In genomic region chr3:88142916-88143771, GRCm38 (mm10) we compare ENCODE assay signal across 8 mouse cellular contexts. TPM values are rescaled to one million over a fixed set of nuclear protein-coding genes. Genes with fewer than 3 reads are reported as not detected.
A peak's percentile ranks its signal among the peaks of the same experiment; 100 is the strongest.
DNase-seq lines count a peak whose midpoint lies in the region; ATAC-seq and TF ChIP-seq lines count a peak whose summit lies in the region.

No protein-coding gene starts in this region.

- H3K4me1 ChIP-seq in cerebellum, adult 2 months (ENCODE audit: control insufficient read depth, insufficient read depth, low read length): peaks cover 26% of the 10 kb centered on the region
- peaks cover 72% of the 10 kb centered on the region for H3K4me1 ChIP-seq in hindbrain, embryonic 13.5 days (replicated peaks)
- peaks cover 81% of the 10 kb centered on the region for H3K4me1 ChIP-seq in limb, embryonic 12.5 days (replicated peaks)
- H3K4me1 ChIP-seq in midbrain, embryonic 12.5 days: peaks cover 65% of the 10 kb centered on the region

- no peak for TF ChIP-seq CTCF in cerebellum, adult 2 months (IDR thresholded peaks at IDR 0.05; ENCODE audit: borderline replicate concordance, insufficient read depth, low read depth, low read length)

- H3K27ac ChIP-seq in cerebellum, adult 2 months (ENCODE audit: insufficient read depth, low read length): peak overlapping the region; percentile 96
- peak overlapping the region; percentile 99 for H3K27ac ChIP-seq in hindbrain, embryonic 13.5 days
- peak overlapping the region; percentile 98 for H3K27ac ChIP-seq in limb, embryonic 12.5 days
- peak overlapping the region; percentile 94 for H3K27ac ChIP-seq in midbrain, embryonic 12.5 days (replicated peaks)

- peak overlapping the region; percentile 92 for H3K4me3 ChIP-seq in cerebellum, adult 2 months (replicated peaks; ENCODE audit: insufficient read depth, low read depth, low read length)
- peak overlapping the region; percentile 92 for H3K4me3 ChIP-seq in hindbrain, embryonic 13.5 days
- H3K4me3 ChIP-seq in limb, embryonic 12.5 days (replicated peaks): peak overlapping the region; percentile 94
- peak overlapping the region; percentile 89 for H3K4me3 ChIP-seq in midbrain, embryonic 12.5 days

- under 1% methylated on average over 33 of the region's 33 CpGs for WGBS in cerebellum, adult 2 months
- WGBS in hindbrain, embryonic 13.5 days: 1% methylated on average over 33 of the region's 33 CpGs
- WGBS in limb, embryonic 12.5 days: under 1% methylated on average over 33 of the region's 33 CpGs
- 1% methylated on average over 31 of the region's 33 CpGs for WGBS in midbrain, embryonic 12.5 days

- H3K36me3 ChIP-seq in hindbrain, embryonic 13.5 days: no peaks in the 10 kb centered on the region
- H3K36me3 ChIP-seq in limb, embryonic 12.5 days: 0 out of 2 replicates have a peak, but pooled peaks cover 6% of the 10 kb centered on the region
- no peaks in the 10 kb centered on the region for H3K36me3 ChIP-seq in midbrain, embryonic 12.5 days

- H3K9me3 ChIP-seq in hindbrain, embryonic 13.5 days: no peaks in the 10 kb centered on the region
- H3K9me3 ChIP-seq in limb, embryonic 12.5 days: no peaks in the 10 kb centered on the region
- H3K9me3 ChIP-seq in midbrain, embryonic 12.5 days: no peaks in the 10 kb centered on the region

- 0 out of 2 replicates have a peak, but pooled peaks have one; percentile 20 for TF ChIP-seq POLR2A in cerebellum, adult 2 months (IDR thresholded peaks at IDR 0.05; ENCODE audit: borderline replicate concordance, insufficient read depth, low read length)

- peak overlapping the region; percentile 97 for H3K4me2 ChIP-seq in hindbrain, embryonic 13.5 days
- peak overlapping the region; percentile 94 for H3K4me2 ChIP-seq in limb, embryonic 12.5 days
- H3K4me2 ChIP-seq in midbrain, embryonic 12.5 days (replicated peaks): peak overlapping the region; percentile 92

- no peaks in the 10 kb centered on the region for H3K27me3 ChIP-seq in cerebellum, adult 2 months (ENCODE audit: control insufficient read depth, insufficient read depth, low read length)
- H3K27me3 ChIP-seq in hindbrain, embryonic 13.5 days: peaks cover 20% of the 10 kb centered on the region
- no peaks in the 10 kb centered on the region for H3K27me3 ChIP-seq in limb, embryonic 12.5 days
- peaks cover 27% of the 10 kb centered on the region for H3K27me3 ChIP-seq in midbrain, embryonic 12.5 days

- peak; percentile 8; the same call in 1 of the 2 replicates for ATAC-seq in hindbrain, embryonic 13.5 days (ENCODE audit: low FRiP score)
- ATAC-seq in limb, embryonic 12.5 days (ENCODE audit: insufficient number of reproducible peaks, insufficient read depth, low FRiP score, low TSS enrichment, low read depth): 0 out of 2 replicates have a peak, but pooled peaks have one; percentile 18
- ATAC-seq in midbrain, embryonic 12.5 days (ENCODE audit: low FRiP score, low read depth): no peak

- H3K9ac ChIP-seq in hindbrain, embryonic 13.5 days: peak overlapping the region; percentile 94
- peak overlapping the region; percentile 91 for H3K9ac ChIP-seq in limb, embryonic 12.5 days (replicated peaks)
- peak overlapping the region; percentile 86 for H3K9ac ChIP-seq in midbrain, embryonic 12.5 days (replicated peaks)

- peak; percentile 55 to 67 for DNase-seq in layer of hippocampus, postnatal 36 days
- no peak for DNase-seq in layer of hippocampus, adult 11-12 months (ENCODE audit: low spot score)
- DNase-seq in cerebellum, adult 2 months: peak; percentile 74 to 78
- peak; percentile 32 for DNase-seq in forelimb bud, embryonic 11.5 days (ENCODE audit: low read depth, low spot score)
- peak; percentile 64 to 84 for DNase-seq in spleen, postnatal 4 days (ENCODE audit: low spot score in 2 of 2)

RNA-seq across cellular contexts. Expression of gene Mef2d, which starts 1.0 kb away (rescaled TPM):
- total RNA-seq in layer of hippocampus, postnatal 36 days (2021): 100 to 1,000 TPM; 191 to 207 TPM
- 102 and 116 TPM in 2 replicates for polyA plus RNA-seq in cerebellum, adult 2 months (2012; rRNA removed)
- polyA plus RNA-seq in hindbrain, embryonic 13.5 days (2015; fragmentation: Nextera tagmentation; extraction: Ambion mirVana): 14.5 and 14.8 TPM in 2 replicates
- 12.1 and 14.3 TPM in 2 replicates for polyA plus RNA-seq in limb, embryonic 12.5 days (2016; fragmentation: Nextera tagmentation; extraction: Ambion mirVana)
- 15.1 and 17.6 TPM in 2 replicates for polyA plus RNA-seq in midbrain, embryonic 12.5 days (2016; fragmentation: Nextera tagmentation; extraction: Ambion mirVana)
